Mouse (Mus musculus): ENCODE results near the gene Slc23a4.

DNA sequence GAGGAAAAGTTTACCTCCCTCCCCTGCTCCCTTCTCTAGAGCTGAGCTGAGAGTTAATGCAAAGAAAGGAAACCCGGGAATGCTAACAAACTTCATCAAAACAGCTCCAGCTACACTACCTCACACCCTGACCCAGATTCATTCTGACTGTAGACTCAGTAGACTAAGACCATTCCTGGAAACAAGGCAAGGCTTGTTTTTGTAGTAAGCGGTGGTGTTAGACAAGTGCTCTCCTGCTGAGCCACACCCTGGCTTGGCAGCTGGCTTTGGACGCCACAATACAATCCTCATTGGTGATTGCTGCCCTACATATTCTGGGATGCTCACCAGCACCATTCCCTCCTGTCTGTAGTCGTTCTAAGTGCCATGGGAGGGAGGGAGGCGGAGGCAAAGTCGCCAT, 39.1 kb upstream of the Slc23a4 start:
- TF ChIP-seq CTCF (IDR thresholded peaks at IDR 0.05; ENCODE audit: low read depth) = no peak
- no peak for TF ChIP-seq EP300 (IDR thresholded peaks at IDR 0.05; ENCODE audit: low read depth)

Measured in liver, postnatal 0 days (tissue).